Mouse (Mus musculus) testis, adult 2 months (tissue): ENCODE results near the gene Atl2.

Experiments
- CTCF ChIP-seq: fragments of 200-500 bp; IDR thresholded peaks from 2 replicates; pipeline ENCODE4 v1.5.1; 2012; ENCODE audit warnings: low read depth, mild to moderate bottlenecking, inconsistent platforms, low read length, moderate library complexity; ENCODE audit not compliant: control insufficient read depth, insufficient read depth, insufficient replicate concordance
- POLR2A ChIP-seq: fragments of 200-500 bp; IDR thresholded peaks from 2 replicates; pipeline ENCODE4 v1.6.1; 2012; ENCODE audit warnings: low read depth, mild to moderate bottlenecking, inconsistent platforms, low read length, moderate library complexity; ENCODE audit not compliant: control insufficient read depth

GRCm38 (mm10) chr17:79920355-79920754 lies 24.4 kb upstream of the Atl2 start:
- no peak for TF ChIP-seq CTCF
- no peak for TF ChIP-seq POLR2A
